Mouse (Mus musculus) limb, embryonic 11.5 days (tissue): ENCODE data around the gene Gm13090. TPM values are rescaled to one million over a fixed set of nuclear protein-coding genes. Genes with fewer than 3 reads are reported as not detected.

Experiments
- ATAC-seq: fragments of 200-750 bp; cut with Nextera tagmentation; 2 replicates; pipeline ENCODE4 v1.8.0; 2017; ENCODE audit warnings: low read depth; ENCODE audit not compliant: insufficient number of reproducible peaks, low FRiP score, low TSS enrichment
- DNase-seq: peaks from one replicate; pipeline ENCODE4 v3.0.0-alpha.2; 2015; ENCODE audit warnings: low spot score
- H3K27ac ChIP-seq: fragments of 300-500 bp; sonication (generic); replicated peaks from 2 replicates; pipeline ENCODE4 v1.5.1; 2014; ENCODE audit warnings: low read depth, mild to moderate bottlenecking, low read length
- H3K27me3 ChIP-seq: fragments of 300-500 bp; sonication (generic); 2 replicates; pipeline ENCODE4 v1.6.1; 2014; ENCODE audit warnings: mild to moderate bottlenecking, low read length, mixed read lengths; ENCODE audit not compliant: control insufficient read depth, insufficient read depth
- H3K36me3 ChIP-seq: fragments of 300-500 bp; sonication (generic); 2 replicates; pipeline ENCODE4 v1.6.1; 2014; ENCODE audit warnings: mild to moderate bottlenecking, low read length, moderate library complexity, mixed read lengths; ENCODE audit not compliant: control insufficient read depth, insufficient read depth
- H3K4me1 ChIP-seq: fragments of 300-500 bp; sonication (generic); 2 replicates; pipeline ENCODE4 v1.6.1; 2014; ENCODE audit warnings: low read length, mixed read lengths; ENCODE audit not compliant: control insufficient read depth, insufficient read depth
- H3K4me2 ChIP-seq: fragments of 300-500 bp; sonication (generic); 2 replicates; pipeline ENCODE4 v1.6.1; 2014; ENCODE audit warnings: low read depth, mild to moderate bottlenecking, moderate library complexity; ENCODE audit not compliant: severe bottlenecking
- H3K4me3 ChIP-seq: fragments of 300-500 bp; sonication (generic); 2 replicates; pipeline ENCODE4 v1.5.1; 2014; ENCODE audit warnings: low read depth, low read length
- H3K9ac ChIP-seq: fragments of 300-500 bp; sonication (generic); 2 replicates; pipeline ENCODE4 v1.6.1; 2014; ENCODE audit warnings: mild to moderate bottlenecking, low read length
- H3K9me3 ChIP-seq: fragments of 300-500 bp; sonication (generic); 2 replicates; pipeline ENCODE4 v1.6.1; 2016; ENCODE audit warnings: low read length; ENCODE audit not compliant: control insufficient read depth
- WGBS: fragments of 180-500 bp; shearing (Covaris S2); extraction: QIAGEN DNeasy Blood & Tissue Kit; methylation state at CpG from one replicate; pipeline ENCODE4 v1.1.7; 2014; 5-methylcytosine and 5-hydroxymethylcytosine counted together
- polyA plus RNA-seq: library from polyadenylated mRNA; unstranded; fragments of >200 nt; fragmentation: Nextera tagmentation; extraction: Ambion mirVana; gene quantifications from 2 replicates; pipeline ENCODE4 v1.2.1, GENCODE M21; 2014

Gm13090 gene
- polyA plus RNA-seq, 1 experiment from 2014 or later: 0.21 TPM

- H3K4me2 ChIP-seq: no peak overlapping the region
- DNase-seq: no peak
- H3K36me3 ChIP-seq: no peaks in the 10 kb centered on the region
- 0 out of 2 replicates have a peak, but pooled peaks cover 2% of the 10 kb centered on the region for H3K4me1 ChIP-seq
- no peaks in the 10 kb centered on the region for H3K9me3 ChIP-seq
- WGBS: 85% methylated on average over 6 of the region's 6 CpGs
- H3K27ac ChIP-seq: no peak overlapping the region
- H3K4me3 ChIP-seq: no peak overlapping the region
- no peak for ATAC-seq
- H3K9ac ChIP-seq: no peak overlapping the region
- H3K27me3 ChIP-seq: peaks cover 19% of the 10 kb centered on the region; the same call in 1 of the 2 replicates
These were observed 16.5 kb downstream of the Gm13090 start for GRCm38 (mm10) chr4:151105886-151106285.

- Histone ChIP-seq H3K9ac (no peak overlapping the region), H3K36me3 (no peaks in the 10 kb centered on the region), H3K4me3 (no peak overlapping the region), H3K27ac (no peak overlapping the region), H3K27me3 (peaks cover 19% of the 10 kb centered on the region; the same call in 1 of the 2 replicates), H3K9me3 (no peaks in the 10 kb centered on the region), H3K4me1 (0 out of 2 replicates have a peak, but pooled peaks cover 2% of the 10 kb centered on the region), H3K4me2 (no peak overlapping the region)
- peak; percentile 23 for DNase-seq
- no peak for ATAC-seq
- WGBS: 46% methylated on average over 10 of the region's 10 CpGs
These were observed 17.1 kb downstream of the Gm13090 start for GRCm38 (mm10) chr4:151106468-151106867.

DNA sequence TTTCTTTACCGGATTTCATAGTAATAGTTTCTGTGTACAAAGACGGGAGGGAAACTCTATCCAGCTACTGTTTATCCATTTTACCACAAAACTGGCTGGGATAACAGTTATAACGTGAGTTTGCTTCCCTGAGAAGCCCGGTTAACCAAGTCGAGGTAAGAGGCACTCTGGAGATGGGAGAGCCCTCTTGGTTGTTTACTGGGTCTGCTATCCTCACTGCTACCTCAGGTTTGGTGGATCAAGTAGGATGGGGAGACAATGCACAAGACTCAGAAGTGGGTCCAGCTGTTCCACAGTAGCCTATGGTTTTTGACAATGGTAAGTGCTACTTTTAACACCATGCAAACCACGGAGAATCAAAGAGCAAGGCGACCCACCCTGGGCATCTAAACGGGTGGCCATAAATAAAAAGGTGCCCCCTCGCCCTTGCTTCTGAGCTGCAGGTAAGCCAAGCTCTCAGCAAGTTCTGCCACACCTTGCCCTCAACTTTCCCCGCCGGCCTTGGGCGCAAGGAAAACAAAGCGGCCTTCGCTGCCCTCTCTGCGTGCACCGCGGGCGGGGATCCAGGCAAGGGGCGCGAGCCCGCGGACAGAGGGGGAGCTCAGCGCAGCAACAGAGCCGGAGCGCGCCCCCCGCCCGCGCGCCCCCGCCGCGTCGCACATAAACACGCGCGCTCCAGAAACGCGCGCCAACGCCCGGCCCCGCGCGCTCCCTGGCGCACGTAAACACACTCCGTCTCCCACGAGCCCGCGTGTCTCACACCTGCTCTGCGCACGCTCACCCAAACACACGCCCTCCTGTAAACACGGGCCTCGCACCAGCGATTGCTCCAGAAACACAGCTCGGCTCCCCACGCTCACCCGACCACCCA, 18.0 kb downstream of the Gm13090 start:
- no peak for ATAC-seq

DNA sequence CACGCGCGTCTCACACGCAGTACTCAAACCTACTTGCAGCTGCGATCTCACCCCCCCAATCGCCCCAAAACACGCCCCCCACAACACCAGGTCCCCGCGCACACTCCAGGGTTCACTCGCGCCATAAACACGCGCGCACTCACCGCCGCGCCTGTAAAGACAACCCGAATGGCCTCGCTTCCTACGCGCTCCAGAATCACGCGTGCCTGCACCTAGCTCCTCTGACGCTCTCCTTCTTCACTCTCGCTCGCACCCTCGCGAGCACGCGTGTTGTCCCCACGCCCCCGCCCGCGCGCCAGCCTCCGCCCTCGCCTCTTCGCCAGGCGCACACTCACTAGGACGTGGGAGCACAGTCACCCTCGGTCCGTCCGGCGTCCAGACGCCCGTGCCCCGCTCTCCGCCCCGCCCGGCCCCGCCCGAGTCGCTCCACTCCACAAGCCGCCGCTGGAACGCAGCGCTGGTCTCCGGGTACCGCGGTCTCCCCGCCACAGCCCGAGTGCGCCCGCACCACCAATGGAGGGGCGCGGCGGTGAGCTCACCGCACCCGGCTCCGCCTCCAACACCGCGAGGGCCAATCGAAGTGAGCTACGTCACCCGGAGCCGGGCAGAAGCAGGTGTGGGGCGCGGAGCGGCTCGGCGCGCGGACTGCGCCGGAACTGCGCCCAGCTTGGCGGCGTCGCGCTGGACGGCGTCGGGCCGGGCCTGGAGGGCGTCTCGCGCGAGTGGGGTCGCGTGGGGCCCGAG, 18.8 kb downstream of the Gm13090 start:
- no peak overlapping the region for H3K27ac ChIP-seq
- WGBS: under 1% methylated on average over 81 of the region's 101 CpGs

More for the DNA sequence above, 18.0 kb downstream of the Gm13090 start:
- peak; percentile 57 for DNase-seq
- H3K9ac ChIP-seq: peak overlapping the region; percentile 67
- 4% methylated on average over 59 of the region's 60 CpGs for WGBS
- H3K27ac ChIP-seq: no peak overlapping the region
- H3K4me2 ChIP-seq: peak overlapping the region; percentile 100
- H3K4me1 ChIP-seq: 0 out of 2 replicates have a peak, but pooled peaks cover 2% of the 10 kb centered on the region
- peaks cover 19% of the 10 kb centered on the region; the same call in 1 of the 2 replicates for H3K27me3 ChIP-seq
- peak overlapping the region; percentile 70 for H3K4me3 ChIP-seq
- H3K9me3 ChIP-seq: no peaks in the 10 kb centered on the region
- no peaks in the 10 kb centered on the region for H3K36me3 ChIP-seq

GRCm38 (mm10) chr4:151108834-151109241, 19.5 kb downstream of the Gm13090 start:
- Histone ChIP-seq H3K27me3 (peaks cover 19% of the 10 kb centered on the region; the same call in 1 of the 2 replicates), H3K36me3 (no peaks in the 10 kb centered on the region), H3K27ac (no peak overlapping the region), H3K4me1 (0 out of 2 replicates have a peak, but pooled peaks cover 2% of the 10 kb centered on the region), H3K9me3 (no peaks in the 10 kb centered on the region), H3K9ac (peak overlapping the region; percentile 40; the same call in 1 of the 2 replicates), H3K4me2 (peak overlapping the region; percentile 100), H3K4me3 (peak overlapping the region; percentile 70)
- DNase-seq (no peak), ATAC-seq (no peak)
- 5% methylated on average over 14 of the region's 20 CpGs for WGBS

More for the DNA sequence above, 18.8 kb downstream of the Gm13090 start:
- ATAC-seq (peak; percentile 98), DNase-seq (peak; percentile 94)
- H3K4me1 ChIP-seq: 0 out of 2 replicates have a peak, but pooled peaks cover 2% of the 10 kb centered on the region
- no peaks in the 10 kb centered on the region for H3K36me3 ChIP-seq
- H3K9me3 ChIP-seq: no peaks in the 10 kb centered on the region
- H3K9ac ChIP-seq: peak overlapping the region; percentile 67
- peak overlapping the region; percentile 100 for H3K4me2 ChIP-seq
- H3K27me3 ChIP-seq: peaks cover 19% of the 10 kb centered on the region; the same call in 1 of the 2 replicates
- H3K4me3 ChIP-seq: peak overlapping the region; percentile 70

DNA sequence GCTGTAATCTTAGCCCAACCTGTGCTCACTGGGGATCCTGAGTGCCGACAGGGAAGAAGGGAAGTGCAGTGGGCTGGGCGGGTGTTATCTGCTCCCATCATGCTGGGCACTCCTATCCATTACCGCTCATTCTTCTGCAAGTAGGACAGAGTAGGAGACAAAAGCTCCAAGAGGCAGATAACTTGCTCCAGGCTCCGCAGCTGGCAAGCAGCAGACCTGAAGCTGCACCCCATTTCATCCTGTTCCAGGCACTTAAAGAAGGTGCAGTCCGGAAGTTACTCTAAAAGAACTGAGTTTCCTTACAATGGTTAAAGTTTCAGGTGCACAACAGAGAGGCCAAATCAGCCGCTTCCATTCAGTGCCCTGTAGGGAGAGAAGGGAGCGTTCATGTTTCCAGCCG, 21.9 kb downstream of the Gm13090 start:
- H3K4me3 ChIP-seq: no peak overlapping the region
- H3K9ac ChIP-seq: no peak overlapping the region
- no peak overlapping the region for H3K4me2 ChIP-seq
- ATAC-seq: no peak
- 0 out of 2 replicates have a peak, but pooled peaks cover 2% of the 10 kb centered on the region for H3K4me1 ChIP-seq
- H3K27me3 ChIP-seq: peaks cover 19% of the 10 kb centered on the region; the same call in 1 of the 2 replicates
- WGBS: 62% methylated on average over 8 of the region's 8 CpGs
- H3K36me3 ChIP-seq: no peaks in the 10 kb centered on the region; the same call in 1 of the 2 replicates
- no peak for DNase-seq
- H3K27ac ChIP-seq: no peak overlapping the region
- H3K9me3 ChIP-seq: no peaks in the 10 kb centered on the region

DNA sequence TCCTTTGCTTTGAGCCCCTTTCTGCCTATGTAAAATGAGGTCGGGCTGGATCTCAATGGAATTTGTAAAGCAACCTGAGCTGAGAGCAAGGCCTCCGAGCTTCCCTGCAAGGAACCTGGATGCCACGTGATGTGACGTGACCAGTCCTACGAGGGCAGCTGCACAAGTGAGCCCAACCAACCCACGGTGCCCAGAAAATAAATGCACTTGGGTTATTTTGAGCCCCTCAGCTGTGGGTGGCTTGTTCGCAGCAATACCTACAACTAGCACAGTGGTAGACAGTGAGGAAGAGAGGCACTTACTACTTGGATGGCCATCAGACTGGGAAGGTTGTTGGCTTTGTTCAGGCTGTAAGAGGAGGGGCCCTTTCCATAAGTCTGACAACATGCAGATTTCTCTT, 25.2 kb downstream of the Gm13090 start:
- no peaks in the 10 kb centered on the region; the same call in 1 of the 2 replicates for H3K36me3 ChIP-seq
- DNase-seq (no peak), ATAC-seq (no peak)
- no peaks in the 10 kb centered on the region for H3K4me1 ChIP-seq
- H3K4me3 ChIP-seq: no peak overlapping the region
- no peak overlapping the region for H3K27ac ChIP-seq
- H3K9ac ChIP-seq: no peak overlapping the region
- 85% methylated on average over 7 of the region's 7 CpGs for WGBS
- H3K9me3 ChIP-seq: no peaks in the 10 kb centered on the region
- H3K27me3 ChIP-seq: peaks cover 8% of the 10 kb centered on the region; the same call in 1 of the 2 replicates
- no peak overlapping the region for H3K4me2 ChIP-seq

- H3K36me3 ChIP-seq: no peaks in the 10 kb centered on the region; the same call in 1 of the 2 replicates
- H3K27me3 ChIP-seq: no peaks in the 10 kb centered on the region
- H3K4me3 ChIP-seq: no peak overlapping the region
- no peak overlapping the region for H3K9ac ChIP-seq
- no peaks in the 10 kb centered on the region for H3K9me3 ChIP-seq
- no peak overlapping the region for H3K4me2 ChIP-seq
- DNase-seq (no peak), ATAC-seq (no peak)
- no peaks in the 10 kb centered on the region for H3K4me1 ChIP-seq
- WGBS: 93% methylated on average over 3 of the region's 3 CpGs
- H3K27ac ChIP-seq: no peak overlapping the region
These were observed 29.5 kb downstream of the Gm13090 start for GRCm38 (mm10) chr4:151118883-151119282.
